In genomic region chr3:40806871-40807270, GRCm38 (mm10) we compare ENCODE assay signal across 19 mouse cellular contexts.
"Had no signal": no experiment of that assay in that cellular context is flagged by ENCODE, and none has a peak within 500 bp of the region (broad histone marks: within the 10 kb centered on the region; RNA-seq: fewer than 3 reads in every experiment).

No protein-coding gene starts in this region.

- H3K9ac ChIP-seq: limb, embryonic 12.5 days; limb, embryonic 15.5 days; liver, embryonic 14.5 days; liver, postnatal 0 days; lung, embryonic 14.5 days; midbrain, embryonic 12.5 days; midbrain, embryonic 15.5 days; neural tube, embryonic 13.5 days had no signal

- H3K36me3 ChIP-seq: midbrain, embryonic 15.5 days had no signal

- H3K4me1 ChIP-seq: limb, embryonic 12.5 days; limb, embryonic 15.5 days; midbrain, embryonic 12.5 days; midbrain, embryonic 15.5 days; neural tube, embryonic 13.5 days had no signal

- DNase-seq: kidney, postnatal 10 days; kidney, postnatal 36 days; layer of hippocampus, postnatal 36 days; left cerebral cortex, postnatal 4 days; liver, postnatal 0 days; lung, embryonic 14.5 days; thymus, adult 2 months; thymus, postnatal 14 days; thymus, postnatal 4 days had no signal

- ATAC-seq: liver, postnatal 0 days; lung, postnatal 0 days; midbrain, embryonic 15.5 days had no signal

- H3K4me2 ChIP-seq: limb, embryonic 12.5 days; limb, embryonic 15.5 days; liver, embryonic 11.5 days; lung, embryonic 14.5 days; midbrain, embryonic 12.5 days; midbrain, embryonic 15.5 days; neural tube, embryonic 13.5 days had no signal

- H3K27me3 ChIP-seq: limb, embryonic 12.5 days; limb, embryonic 15.5 days; midbrain, embryonic 12.5 days; midbrain, embryonic 15.5 days; neural tube, embryonic 13.5 days had no signal

- H3K9me3 ChIP-seq: limb, embryonic 12.5 days; limb, embryonic 15.5 days; midbrain, embryonic 12.5 days; midbrain, embryonic 15.5 days; neural tube, embryonic 13.5 days had no signal

- H3K4me3 ChIP-seq: left cerebral cortex, adult 2 months; limb, embryonic 12.5 days; limb, embryonic 15.5 days; midbrain, embryonic 12.5 days; midbrain, embryonic 15.5 days; neural tube, embryonic 13.5 days had no signal

- H3K27ac ChIP-seq: left cerebral cortex, adult 2 months; limb, embryonic 12.5 days; limb, embryonic 15.5 days; liver, embryonic 14.5 days; macrophage; midbrain, embryonic 12.5 days; midbrain, embryonic 15.5 days; neural tube, embryonic 13.5 days had no signal
